Mouse (Mus musculus) embryo, embryonic 10.5 days (tissue): ENCODE measurements around the gene Taar7d.
"Not testable (repeated sequence)": the region's sequence is repeated elsewhere in the genome, so short reads cannot be mapped to it uniquely, and the experiment has no call there.

Experiments used
- DNase-seq: peaks from one replicate; pipeline ENCODE4 v3.0.0-alpha.2; 2015; ENCODE audit warnings: low spot score

Gene Taar7d

DNA sequence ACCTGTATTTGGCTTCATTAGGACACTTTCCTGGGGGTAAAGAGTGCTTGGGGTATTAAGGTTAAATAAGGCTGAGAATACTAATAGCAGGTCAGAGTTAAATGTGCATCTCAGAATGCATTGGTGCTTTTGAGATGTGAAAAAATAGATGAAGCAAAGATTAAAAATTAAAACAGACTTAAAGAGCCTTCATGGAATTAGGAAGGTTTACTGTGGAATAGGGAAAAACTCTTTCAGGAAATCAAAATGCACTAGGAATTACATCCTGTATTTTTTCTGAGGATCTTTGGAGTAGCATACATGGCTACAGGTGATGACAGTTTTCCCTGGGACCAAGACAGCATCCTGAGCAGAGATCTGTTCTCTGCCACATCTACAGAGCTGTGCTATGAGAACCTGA, at the start of gene Taar7d:
TSS of gene Taar7d (plus strand) at position 301 of the 400 bp plus-strand sequence.
- no peak for DNase-seq

DNA sequence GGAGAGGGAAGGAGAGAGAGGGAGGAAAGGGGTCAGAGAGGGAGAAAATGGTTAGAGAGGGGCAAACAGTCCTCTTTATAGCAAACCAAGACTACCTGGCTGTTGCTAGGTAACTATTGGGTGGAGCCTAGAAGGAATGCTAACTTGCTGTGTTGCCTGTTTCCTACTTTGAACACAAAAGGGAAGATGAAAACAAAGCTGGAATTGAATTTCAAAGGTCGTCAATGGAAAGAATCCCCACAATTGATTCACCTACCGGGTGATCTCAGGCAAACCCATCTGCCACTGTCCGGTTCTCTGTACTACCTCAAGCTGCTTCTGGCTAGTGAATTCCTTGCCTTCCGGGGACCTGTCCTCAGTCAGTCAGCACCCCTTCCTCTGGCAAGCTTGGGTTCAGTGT, 49.1 kb upstream of the Taar7d start:
- no peak for DNase-seq

- DNase-seq: peak; percentile 91
These were observed 47.9 kb upstream of the Taar7d start for GRCm38 (mm10) chr10:23978901-23979705.

DNA sequence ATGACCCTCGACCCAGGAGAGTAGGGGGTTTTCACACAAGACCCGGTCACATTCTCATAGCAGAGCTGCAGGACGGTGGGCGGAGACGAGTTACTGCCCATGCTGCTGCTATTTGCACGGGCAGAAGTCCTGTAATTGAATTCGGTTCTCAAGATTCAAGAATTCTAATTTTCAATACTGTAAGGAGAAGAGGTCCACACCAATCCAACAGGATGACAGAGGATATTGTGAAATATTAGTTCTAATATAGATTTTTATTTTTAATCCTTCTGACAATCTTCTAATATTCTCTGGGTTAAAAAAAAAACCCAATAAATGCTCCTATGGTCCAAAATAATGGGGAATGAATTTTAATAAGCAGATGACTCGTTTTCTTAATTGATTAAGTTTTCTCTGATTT, 41.5 kb upstream of the Taar7d start, which contains the start of gene Taar6:
TSS of gene Taar6 (minus strand) at position 101 of the 400 bp plus-strand sequence.
- no peak for DNase-seq

GRCm38 (mm10) chr10:23986419-23986818, 40.6 kb upstream of the Taar7d start:
- DNase-seq: no peak

- no peak for DNase-seq
These were observed 33.6 kb upstream of the Taar7d start, which contains the start of gene Taar7a for GRCm38 (mm10) chr10:23993381-23993780. Taar7a (minus strand) TSS chr10:23993481.

DNA sequence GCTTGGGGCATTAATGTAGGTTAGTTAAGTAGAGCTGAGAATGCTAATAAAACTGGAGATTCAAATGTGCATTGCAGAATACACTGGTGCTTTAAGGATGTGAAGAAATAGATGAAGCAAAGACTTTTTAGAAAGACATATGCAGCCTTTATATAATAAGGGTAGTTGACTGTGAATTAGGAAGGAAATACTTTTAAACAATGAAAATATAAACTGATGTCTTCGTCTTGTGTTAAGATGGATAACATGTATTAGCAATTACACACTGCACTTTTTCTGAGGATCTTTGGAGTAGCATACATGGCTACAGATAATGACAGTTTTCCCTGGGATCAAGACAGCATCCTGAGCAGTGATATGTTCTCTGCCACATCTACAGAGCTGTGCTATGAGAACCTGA, 27.4 kb upstream of the Taar7d start, which contains the start of gene Taar7b:
TSS of gene Taar7b (plus strand) at position 301 of the 400 bp plus-strand sequence.
- no peak for DNase-seq

GRCm38 (mm10) chr10:24006442-24006841, 20.6 kb upstream of the Taar7d start:
- DNase-seq: no peak

GRCm38 (mm10) chr10:24007034-24007433, 20.0 kb upstream of the Taar7d start:
- no peak for DNase-seq

- DNase-seq: no peak
These were observed 18.9 kb upstream of the Taar7d start for GRCm38 (mm10) chr10:24008143-24008542.

DNA sequence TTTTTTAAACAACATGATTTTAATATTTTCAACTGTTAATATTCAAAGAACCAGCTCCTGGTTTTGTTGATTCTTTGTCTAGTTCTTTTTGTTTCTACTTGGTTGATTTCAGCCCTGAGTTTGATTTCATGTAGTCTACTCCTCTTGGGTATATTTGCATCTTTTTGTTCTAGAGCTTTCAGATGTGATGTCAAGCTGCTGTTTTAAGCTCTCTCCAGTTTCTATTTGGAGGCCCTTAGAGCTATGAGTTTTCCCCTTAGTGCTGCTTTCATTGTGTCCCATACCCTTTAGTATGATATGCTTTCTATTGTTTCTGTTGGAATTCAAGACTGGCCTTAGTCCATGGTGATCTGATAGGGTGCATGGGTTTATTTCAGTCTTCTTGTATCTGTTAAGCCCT, 4.3 kb downstream of the Taar7d start:
- DNase-seq: no peak

GRCm38 (mm10) chr10:24037314-24037713, 10.3 kb downstream of the Taar7d start, which contains the start of gene Taar7e:
Taar7e (plus strand) TSS chr10:24037614.
- DNase-seq: no peak

GRCm38 (mm10) chr10:24040120-24040869, 13.3 kb downstream of the Taar7d start:
- DNase-seq: no peak

- DNase-seq: no peak
These were observed 22.2 kb downstream of the Taar7d start, which contains the start of gene Taar7f for GRCm38 (mm10) chr10:24049210-24049609. Taar7f (plus strand) TSS chr10:24049510.

DNA sequence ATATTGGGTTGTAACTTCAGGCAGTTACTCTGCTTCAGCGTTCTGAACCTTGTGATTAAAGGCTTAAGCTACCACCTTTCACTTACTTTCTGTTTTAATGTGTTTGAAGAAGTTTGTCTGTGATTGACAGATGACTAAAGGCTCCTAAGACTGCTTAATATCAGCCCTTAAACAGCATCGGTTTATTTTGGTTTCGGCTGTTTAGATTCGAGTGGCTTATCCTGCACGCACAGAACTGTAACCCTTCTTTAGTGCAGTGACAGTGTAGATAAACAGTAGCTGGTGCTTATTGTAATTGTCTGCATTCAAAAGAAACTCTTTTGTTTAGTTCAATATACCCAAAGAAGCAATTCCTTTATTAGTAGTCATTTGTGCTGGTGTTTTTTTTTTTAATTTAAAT, 25.0 kb downstream of the Taar7d start:
- DNase-seq: no peak

- DNase-seq: no peak
These were observed 32.0 kb downstream of the Taar7d start for GRCm38 (mm10) chr10:24058986-24059385.

GRCm38 (mm10) chr10:24074751-24075150, 47.7 kb downstream of the Taar7d start:
- DNase-seq: not testable (repeated sequence)

DNA sequence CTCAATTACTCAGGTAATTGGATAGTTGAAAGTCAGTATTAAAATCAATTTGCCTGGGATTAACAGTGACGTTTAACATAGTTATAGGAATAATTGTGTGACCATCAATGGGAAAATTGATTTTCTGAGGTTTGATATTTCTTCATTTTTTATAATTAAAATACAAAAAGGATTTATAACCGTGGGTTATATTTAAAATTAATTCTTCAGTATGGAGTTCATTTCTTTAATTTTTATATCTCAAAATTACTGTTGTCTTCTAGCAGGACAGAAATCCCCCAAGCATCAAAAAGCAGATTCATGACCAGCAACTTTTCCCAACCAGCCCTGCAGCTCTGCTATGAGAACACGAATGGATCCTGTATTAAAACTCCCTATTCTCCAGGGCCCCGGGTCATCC, 49.2 kb downstream of the Taar7d start, which contains the start of gene Taar8a:
TSS of gene Taar8a (plus strand) at position 301 of the 400 bp plus-strand sequence.
- not testable (repeated sequence) for DNase-seq
